Mouse (Mus musculus): ENCODE data around the gene Pitpnm3. TPM values are rescaled to one million over a fixed set of nuclear protein-coding genes. Genes with fewer than 3 reads are reported as not detected.
"Not testable (repeated sequence)": the region's sequence is repeated elsewhere in the genome, so short reads cannot be mapped to it uniquely, and the experiment has no call there.

Gene Pitpnm3
- 0.05 and 0.13 TPM in 2 replicates for polyA plus RNA-seq (2015; fragmentation: Nextera tagmentation; extraction: Ambion mirVana)

- peak within 1 kb of the TSS; percentile 56 for H3K9ac ChIP-seq
- peak within 1 kb of the TSS; percentile 62 for H3K4me3 ChIP-seq (replicated peaks)
- H3K4me1 ChIP-seq: peaks cover 34% of the 10 kb centered on the region
- no peaks in the 10 kb centered on the region for H3K36me3 ChIP-seq
- peaks cover 52% of the 10 kb centered on the region for H3K27me3 ChIP-seq
- H3K27ac ChIP-seq: no peak within 1 kb of the TSS
- under 1% methylated on average over 85 of the region's 107 CpGs for WGBS
- ATAC-seq (replicated peaks; ENCODE audit: low FRiP score): no peak
- peak within 1 kb of the TSS; percentile 99 for H3K4me2 ChIP-seq
- H3K9me3 ChIP-seq (replicated peaks): no peaks in the 10 kb centered on the region
These were observed at the start of gene Pitpnm3 for GRCm38 (mm10) chr11:72135383-72136158. TSS of gene Pitpnm3 (minus strand) at chr11:72135778.

- no peak for ATAC-seq (replicated peaks; ENCODE audit: low FRiP score)
- H3K36me3 ChIP-seq: peaks cover 64% of the 10 kb centered on the region
- no peaks in the 10 kb centered on the region for H3K4me1 ChIP-seq
- WGBS: 75% methylated on average over 4 of the region's 4 CpGs
- H3K27me3 ChIP-seq: no peaks in the 10 kb centered on the region
- H3K9ac ChIP-seq: no peak overlapping the region
- no peak overlapping the region for H3K4me3 ChIP-seq (replicated peaks)
- H3K4me2 ChIP-seq: no peak overlapping the region
- H3K9me3 ChIP-seq (replicated peaks): no peaks in the 10 kb centered on the region
- no peak overlapping the region for H3K27ac ChIP-seq
These were observed 48.7 kb upstream of the Pitpnm3 start for GRCm38 (mm10) chr11:72184252-72184651.

GRCm38 (mm10) chr11:72181136-72181535 lies 45.6 kb upstream of the Pitpnm3 start:
- H3K9ac ChIP-seq: no peak overlapping the region
- H3K27me3 ChIP-seq: no peaks in the 10 kb centered on the region
- no peaks in the 10 kb centered on the region for H3K4me1 ChIP-seq
- H3K9me3 ChIP-seq (replicated peaks): no peaks in the 10 kb centered on the region
- 98% methylated on average over 4 of the region's 4 CpGs for WGBS
- H3K4me3 ChIP-seq (replicated peaks): no peak overlapping the region
- H3K36me3 ChIP-seq: peaks cover 65% of the 10 kb centered on the region
- no peak overlapping the region for H3K4me2 ChIP-seq
- H3K27ac ChIP-seq: no peak overlapping the region
- ATAC-seq (replicated peaks; ENCODE audit: low FRiP score): no peak

- H3K36me3 ChIP-seq: peaks cover 67% of the 10 kb centered on the region
- WGBS: 89% methylated on average over 5 of the region's 5 CpGs
These were observed 45.0 kb upstream of the Pitpnm3 start for GRCm38 (mm10) chr11:72180556-72180955.

GRCm38 (mm10) chr11:72176553-72176952 lies 41.0 kb upstream of the Pitpnm3 start:
- no peak overlapping the region for H3K9ac ChIP-seq
- no peaks in the 10 kb centered on the region for H3K9me3 ChIP-seq (replicated peaks)
- no peak overlapping the region for H3K27ac ChIP-seq
- ATAC-seq (replicated peaks; ENCODE audit: low FRiP score): no peak
- H3K27me3 ChIP-seq: no peaks in the 10 kb centered on the region
- H3K36me3 ChIP-seq: peaks cover 85% of the 10 kb centered on the region
- 71% methylated on average over 3 of the region's 3 CpGs for WGBS
- H3K4me2 ChIP-seq: no peak overlapping the region
- H3K4me3 ChIP-seq (replicated peaks): no peak overlapping the region
- no peaks in the 10 kb centered on the region for H3K4me1 ChIP-seq

More at GRCm38 (mm10) chr11:72180556-72180955, 45.0 kb upstream of the Pitpnm3 start:
- Histone ChIP-seq H3K4me1 (no peaks in the 10 kb centered on the region), H3K27me3 (no peaks in the 10 kb centered on the region), H3K9ac (no peak overlapping the region), H3K27ac (no peak overlapping the region), H3K9me3 (replicated peaks) (no peaks in the 10 kb centered on the region), H3K4me3 (replicated peaks) (no peak overlapping the region), H3K4me2 (no peak overlapping the region)
- ATAC-seq (replicated peaks; ENCODE audit: low FRiP score): no peak

- Histone ChIP-seq H3K4me3 (replicated peaks) (no peak overlapping the region), H3K9me3 (replicated peaks) (no peaks in the 10 kb centered on the region), H3K27ac (no peak overlapping the region), H3K36me3 (peaks cover 80% of the 10 kb centered on the region), H3K9ac (no peak overlapping the region), H3K4me2 (no peak overlapping the region), H3K27me3 (no peaks in the 10 kb centered on the region), H3K4me1 (no peaks in the 10 kb centered on the region)
- 87% methylated on average over 5 of the region's 5 CpGs for WGBS
- no peak for ATAC-seq (replicated peaks; ENCODE audit: low FRiP score)
These were observed 40.4 kb upstream of the Pitpnm3 start for GRCm38 (mm10) chr11:72175966-72176365.

GRCm38 (mm10) chr11:72174721-72175120 lies 39.1 kb upstream of the Pitpnm3 start:
- 95% methylated on average over 6 of the region's 6 CpGs for WGBS
- Histone ChIP-seq H3K9ac (no peak overlapping the region), H3K9me3 (replicated peaks) (no peaks in the 10 kb centered on the region), H3K27ac (no peak overlapping the region), H3K36me3 (peaks cover 83% of the 10 kb centered on the region), H3K4me3 (replicated peaks) (no peak overlapping the region), H3K4me1 (no peaks in the 10 kb centered on the region), H3K27me3 (no peaks in the 10 kb centered on the region), H3K4me2 (no peak overlapping the region)
- no peak for ATAC-seq (replicated peaks; ENCODE audit: low FRiP score)

GRCm38 (mm10) chr11:72173506-72173905 lies 37.9 kb upstream of the Pitpnm3 start:
- H3K9ac ChIP-seq: no peak overlapping the region
- WGBS: 86% methylated on average over 5 of the region's 5 CpGs
- H3K36me3 ChIP-seq: peaks cover 85% of the 10 kb centered on the region
- no peaks in the 10 kb centered on the region for H3K27me3 ChIP-seq
- H3K9me3 ChIP-seq (replicated peaks): no peaks in the 10 kb centered on the region
- H3K4me1 ChIP-seq: no peaks in the 10 kb centered on the region
- ATAC-seq (replicated peaks; ENCODE audit: low FRiP score): no peak
- no peak overlapping the region for H3K4me3 ChIP-seq (replicated peaks)
- H3K27ac ChIP-seq: no peak overlapping the region
- H3K4me2 ChIP-seq: no peak overlapping the region

- WGBS: 54% methylated on average over 4 of the region's 4 CpGs
- H3K4me2 ChIP-seq; H3K4me3 ChIP-seq (replicated peaks); H3K9me3 ChIP-seq (replicated peaks); H3K4me1 ChIP-seq; H3K9ac ChIP-seq; H3K27me3 ChIP-seq; H3K27ac ChIP-seq; ATAC-seq (replicated peaks; ENCODE audit: low FRiP score): not testable (repeated sequence)
- H3K36me3 ChIP-seq: peaks cover 83% of the 10 kb centered on the region
These were observed 36.3 kb upstream of the Pitpnm3 start for GRCm38 (mm10) chr11:72171906-72172305.

- no peaks in the 10 kb centered on the region for H3K9me3 ChIP-seq (replicated peaks)
- no peak overlapping the region for H3K27ac ChIP-seq
- WGBS: 90% methylated on average over 4 of the region's 4 CpGs
- ATAC-seq (replicated peaks; ENCODE audit: low FRiP score): no peak
- no peak overlapping the region for H3K9ac ChIP-seq
- H3K36me3 ChIP-seq: peaks cover 84% of the 10 kb centered on the region
- H3K4me2 ChIP-seq: no peak overlapping the region
- H3K4me3 ChIP-seq (replicated peaks): no peak overlapping the region
- no peaks in the 10 kb centered on the region for H3K27me3 ChIP-seq
- H3K4me1 ChIP-seq: no peaks in the 10 kb centered on the region
These were observed 34.3 kb upstream of the Pitpnm3 start for GRCm38 (mm10) chr11:72169871-72170270.

GRCm38 (mm10) chr11:72163198-72163597 lies 27.6 kb upstream of the Pitpnm3 start:
- peaks cover 84% of the 10 kb centered on the region for H3K36me3 ChIP-seq
- no peak for ATAC-seq (replicated peaks; ENCODE audit: low FRiP score)
- no peaks in the 10 kb centered on the region for H3K4me1 ChIP-seq
- no peaks in the 10 kb centered on the region for H3K9me3 ChIP-seq (replicated peaks)
- H3K27me3 ChIP-seq: no peaks in the 10 kb centered on the region
- H3K27ac ChIP-seq: no peak overlapping the region
- H3K9ac ChIP-seq: no peak overlapping the region
- H3K4me2 ChIP-seq: no peak overlapping the region
- H3K4me3 ChIP-seq (replicated peaks): no peak overlapping the region
- 88% methylated on average over 2 of the region's 2 CpGs for WGBS

- H3K4me2 ChIP-seq: no peak overlapping the region
- H3K27ac ChIP-seq: no peak overlapping the region
- no peaks in the 10 kb centered on the region for H3K27me3 ChIP-seq
- peaks cover 9% of the 10 kb centered on the region; the same call in 1 of the 2 replicates for H3K4me1 ChIP-seq
- H3K9ac ChIP-seq: no peak overlapping the region
- H3K9me3 ChIP-seq (replicated peaks): no peaks in the 10 kb centered on the region
- H3K36me3 ChIP-seq: peaks cover 79% of the 10 kb centered on the region
- 58% methylated on average over 2 of the region's 2 CpGs for WGBS
- ATAC-seq (replicated peaks; ENCODE audit: low FRiP score): no peak
- H3K4me3 ChIP-seq (replicated peaks): no peak overlapping the region
These were observed 21.0 kb upstream of the Pitpnm3 start for GRCm38 (mm10) chr11:72156624-72157023.
